Mouse (Mus musculus): ENCODE measurements around the gene Armc10. TPM values are rescaled to one million over a fixed set of nuclear protein-coding genes. Genes with fewer than 3 reads are reported as not detected.

Gene Armc10
- polyA plus RNA-seq, 1 experiment from 2014 or later = 77.1 TPM

DNA sequence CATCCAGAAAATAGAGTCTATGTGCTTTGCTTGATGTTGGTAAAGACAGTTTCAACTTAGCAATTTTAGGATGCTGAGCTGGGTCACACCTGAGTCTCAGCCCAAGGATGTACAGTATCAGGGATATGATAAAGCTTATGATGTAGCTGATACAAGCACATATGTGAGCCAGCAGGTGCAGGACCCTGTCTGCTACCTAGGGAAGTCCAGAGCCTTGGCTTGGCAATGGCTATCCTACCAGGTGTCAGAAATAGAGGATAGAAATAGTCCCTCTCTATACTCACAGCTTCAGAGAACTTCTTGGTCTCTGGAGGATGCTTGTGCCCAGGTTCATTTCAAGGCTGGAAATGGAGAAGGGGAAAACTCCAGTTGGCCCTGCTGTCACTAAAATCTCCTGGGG is 19.7 kb upstream of the Armc10 start:
- no peak for ATAC-seq (ENCODE audit: low FRiP score, low TSS enrichment)
- no peak overlapping the region for H3K27ac ChIP-seq (ENCODE audit: low read depth, low read length)
- no peaks in the 10 kb centered on the region for H3K27me3 ChIP-seq (ENCODE audit: control insufficient read depth, insufficient read depth, low read length)
- no peak overlapping the region for H3K9ac ChIP-seq (ENCODE audit: low read depth, low read length)
- no peak overlapping the region for H3K4me3 ChIP-seq (ENCODE audit: low read length)
- no peak overlapping the region for H3K4me2 ChIP-seq (replicated peaks; ENCODE audit: low read depth, low read length)
- no peaks in the 10 kb centered on the region for H3K36me3 ChIP-seq (ENCODE audit: control insufficient read depth, insufficient read depth, low read length)
- no peaks in the 10 kb centered on the region for H3K4me1 ChIP-seq (ENCODE audit: control insufficient read depth, insufficient read depth, low read length)
- peaks cover under 1% of the 10 kb centered on the region; the same call in 1 of the 2 replicates for H3K9me3 ChIP-seq (ENCODE audit: control insufficient read depth, low read length)

DNA sequence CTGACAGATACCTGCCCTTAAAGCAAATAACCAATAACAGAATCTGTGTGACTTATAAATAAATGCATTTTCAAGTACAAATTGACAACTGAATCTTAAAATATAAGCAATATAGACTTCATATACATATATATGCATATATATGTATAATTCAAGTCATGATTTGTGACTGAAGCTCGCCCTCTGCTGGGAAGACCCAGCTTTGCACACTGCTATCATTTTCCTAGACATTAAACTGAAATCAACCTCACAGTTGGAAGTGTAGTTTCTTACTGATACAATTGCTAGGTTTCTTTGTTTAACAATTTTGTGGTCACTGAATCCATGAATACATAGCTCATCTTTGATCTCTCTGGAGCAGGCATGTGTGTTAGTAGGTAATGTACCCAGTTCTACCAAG is 4.7 kb upstream of the Armc10 start:
- no peaks in the 10 kb centered on the region for H3K9me3 ChIP-seq (ENCODE audit: control insufficient read depth, low read length)
- H3K27me3 ChIP-seq (ENCODE audit: control insufficient read depth, insufficient read depth, low read length) = peaks cover 3% of the 10 kb centered on the region; the same call in 1 of the 2 replicates
- no peak overlapping the region for H3K4me3 ChIP-seq (ENCODE audit: low read length)
- ATAC-seq (ENCODE audit: low FRiP score, low TSS enrichment) = no peak
- H3K4me2 ChIP-seq (replicated peaks; ENCODE audit: low read depth, low read length) = no peak overlapping the region
- peaks cover 4% of the 10 kb centered on the region; the same call in 1 of the 2 replicates for H3K4me1 ChIP-seq (ENCODE audit: control insufficient read depth, insufficient read depth, low read length)
- H3K27ac ChIP-seq (ENCODE audit: low read depth, low read length) = no peak overlapping the region
- no peak overlapping the region for H3K9ac ChIP-seq (ENCODE audit: low read depth, low read length)
- no peaks in the 10 kb centered on the region for H3K36me3 ChIP-seq (ENCODE audit: control insufficient read depth, insufficient read depth, low read length)
- WGBS = 2% methylated on average over 1 of the region's 1 CpGs

DNA sequence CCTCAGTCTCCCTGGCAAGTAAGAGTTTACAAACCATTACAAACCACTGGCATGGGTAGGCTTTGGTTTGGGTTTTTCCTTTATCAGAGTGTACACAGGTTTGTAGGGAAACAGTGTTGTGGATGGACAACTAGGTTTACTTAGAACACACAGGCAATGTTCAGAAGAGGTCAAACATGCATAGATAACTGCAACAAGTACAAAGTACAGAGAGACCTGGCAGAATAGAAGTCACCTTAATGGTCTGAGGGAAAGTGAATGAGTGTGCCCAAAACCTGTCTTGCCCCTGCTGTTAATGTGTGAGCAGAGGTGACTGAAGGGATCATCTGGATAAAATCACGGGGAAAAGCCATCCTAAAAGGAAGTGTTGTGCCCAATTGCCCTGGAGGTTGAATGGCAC is 2.0 kb upstream of the Armc10 start:
- no peak overlapping the region for H3K4me2 ChIP-seq (replicated peaks; ENCODE audit: low read depth, low read length)
- ATAC-seq (ENCODE audit: low FRiP score, low TSS enrichment) = no peak
- no peak overlapping the region for H3K9ac ChIP-seq (ENCODE audit: low read depth, low read length)
- no peak overlapping the region for H3K4me3 ChIP-seq (ENCODE audit: low read length)
- 32% methylated on average over 1 of the region's 1 CpGs for WGBS
- H3K27me3 ChIP-seq (ENCODE audit: control insufficient read depth, insufficient read depth, low read length) = peaks cover 3% of the 10 kb centered on the region; the same call in 1 of the 2 replicates
- H3K9me3 ChIP-seq (ENCODE audit: control insufficient read depth, low read length) = no peaks in the 10 kb centered on the region
- H3K27ac ChIP-seq (ENCODE audit: low read depth, low read length) = no peak overlapping the region
- H3K36me3 ChIP-seq (ENCODE audit: control insufficient read depth, insufficient read depth, low read length) = peaks cover 4% of the 10 kb centered on the region; the same call in 1 of the 2 replicates
- peaks cover 4% of the 10 kb centered on the region; the same call in 1 of the 2 replicates for H3K4me1 ChIP-seq (ENCODE audit: control insufficient read depth, insufficient read depth, low read length)

DNA sequence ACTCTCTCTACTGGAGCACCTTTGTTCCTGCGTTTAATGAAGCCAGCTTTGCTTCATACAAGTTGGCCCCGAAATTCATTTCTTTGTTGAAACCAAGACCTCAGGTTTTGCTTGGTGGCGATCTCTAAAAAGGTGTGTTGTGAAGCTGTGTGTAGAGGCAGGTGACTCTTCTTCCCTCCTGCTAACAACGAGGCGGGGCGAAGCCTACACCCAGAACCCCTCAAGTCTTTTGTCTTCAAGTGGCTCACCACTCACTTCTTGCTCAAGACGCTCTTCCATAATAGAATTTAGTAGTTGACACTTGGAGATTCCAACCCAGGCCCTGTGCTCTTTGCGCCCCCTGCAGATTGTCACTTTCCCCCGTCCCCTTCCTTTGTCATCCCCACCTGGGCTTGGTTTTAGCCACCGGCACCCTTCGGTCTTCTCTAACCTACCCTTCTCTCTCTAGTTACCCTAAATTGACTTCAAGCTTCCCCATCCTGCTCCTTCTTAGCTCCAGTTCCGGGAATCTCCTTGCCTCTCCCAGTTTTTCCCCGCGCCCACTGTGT is 648 bp upstream of the Armc10 start:
- Histone ChIP-seq H3K27ac (ENCODE audit: low read depth, low read length) (0 out of 2 replicates have a peak overlapping the region, but pooled peaks have one; percentile 42), H3K4me3 (ENCODE audit: low read length) (peak overlapping the region; percentile 73), H3K36me3 (ENCODE audit: control insufficient read depth, insufficient read depth, low read length) (peaks cover 18% of the 10 kb centered on the region), H3K4me2 (replicated peaks; ENCODE audit: low read depth, low read length) (peak overlapping the region; percentile 59), H3K4me1 (ENCODE audit: control insufficient read depth, insufficient read depth, low read length) (peaks cover 4% of the 10 kb centered on the region; the same call in 1 of the 2 replicates), H3K27me3 (ENCODE audit: control insufficient read depth, insufficient read depth, low read length) (peaks cover 3% of the 10 kb centered on the region; the same call in 1 of the 2 replicates), H3K9me3 (ENCODE audit: control insufficient read depth, low read length) (no peaks in the 10 kb centered on the region), H3K9ac (ENCODE audit: low read depth, low read length) (no peak overlapping the region; the same call in 1 of the 2 replicates)
- 15% methylated on average over 14 of the region's 14 CpGs for WGBS
- no peak for ATAC-seq (ENCODE audit: low FRiP score, low TSS enrichment)

DNA sequence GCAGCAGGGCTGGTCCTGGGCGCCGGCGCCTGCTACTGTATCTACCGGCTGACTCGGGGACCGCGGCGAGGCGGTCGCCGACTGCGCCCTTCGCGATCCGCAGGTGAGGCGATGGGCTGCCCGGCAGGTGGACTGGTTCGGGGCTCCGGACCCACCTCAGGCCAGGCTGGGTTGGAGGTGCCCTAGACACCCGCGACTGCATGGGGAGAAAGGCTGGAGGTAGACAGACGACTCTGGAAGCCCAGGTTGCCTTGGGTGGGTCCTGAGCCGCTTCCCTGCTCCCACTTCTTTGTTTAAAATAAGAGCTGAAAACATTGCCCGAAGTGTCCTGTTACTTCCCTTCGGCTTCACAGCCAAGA is 499 bp downstream of the Armc10 start:
- peak overlapping the region; percentile 73 for H3K4me3 ChIP-seq (ENCODE audit: low read length)
- H3K27me3 ChIP-seq (ENCODE audit: control insufficient read depth, insufficient read depth, low read length) = peaks cover 3% of the 10 kb centered on the region; the same call in 1 of the 2 replicates
- H3K9me3 ChIP-seq (ENCODE audit: control insufficient read depth, low read length) = no peaks in the 10 kb centered on the region
- ATAC-seq (ENCODE audit: low FRiP score, low TSS enrichment) = no peak
- peak overlapping the region; percentile 80 for H3K9ac ChIP-seq (ENCODE audit: low read depth, low read length)
- H3K4me1 ChIP-seq (ENCODE audit: control insufficient read depth, insufficient read depth, low read length) = peaks cover 4% of the 10 kb centered on the region; the same call in 1 of the 2 replicates
- peak overlapping the region; percentile 60 for H3K4me2 ChIP-seq (replicated peaks; ENCODE audit: low read depth, low read length)
- H3K36me3 ChIP-seq (ENCODE audit: control insufficient read depth, insufficient read depth, low read length) = peaks cover 30% of the 10 kb centered on the region
- peak overlapping the region; percentile 85 for H3K27ac ChIP-seq (ENCODE audit: low read depth, low read length)
- under 1% methylated on average over 25 of the region's 25 CpGs for WGBS

DNA sequence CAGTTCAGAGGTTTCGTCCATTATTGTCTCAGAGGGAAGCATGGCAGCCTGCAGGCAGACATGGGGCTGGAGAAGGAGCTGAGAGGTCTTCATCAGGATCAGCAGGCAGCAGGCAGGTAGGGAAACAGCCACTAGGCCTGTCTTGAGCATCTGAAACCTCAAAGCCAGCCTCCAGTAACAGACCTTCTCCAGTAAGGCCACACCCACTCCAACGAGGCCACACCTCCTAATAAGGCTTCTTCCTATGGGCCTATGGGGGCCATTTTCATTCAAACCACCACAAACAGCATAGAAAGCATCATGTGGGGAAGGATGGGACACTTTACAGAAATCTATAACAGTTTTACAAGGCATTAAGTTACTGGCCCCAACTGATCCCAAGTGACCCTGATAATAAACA is 5.1 kb downstream of the Armc10 start:
- Histone ChIP-seq H3K9ac (ENCODE audit: low read depth, low read length) (no peak overlapping the region), H3K27me3 (ENCODE audit: control insufficient read depth, insufficient read depth, low read length) (no peaks in the 10 kb centered on the region), H3K36me3 (ENCODE audit: control insufficient read depth, insufficient read depth, low read length) (peaks cover 56% of the 10 kb centered on the region), H3K27ac (ENCODE audit: low read depth, low read length) (no peak overlapping the region), H3K4me1 (ENCODE audit: control insufficient read depth, insufficient read depth, low read length) (no peaks in the 10 kb centered on the region), H3K4me2 (replicated peaks; ENCODE audit: low read depth, low read length) (no peak overlapping the region), H3K9me3 (ENCODE audit: control insufficient read depth, low read length) (no peaks in the 10 kb centered on the region), H3K4me3 (ENCODE audit: low read length) (no peak overlapping the region)
- WGBS = 84% methylated on average over 2 of the region's 2 CpGs
- no peak for ATAC-seq (ENCODE audit: low FRiP score, low TSS enrichment)

DNA sequence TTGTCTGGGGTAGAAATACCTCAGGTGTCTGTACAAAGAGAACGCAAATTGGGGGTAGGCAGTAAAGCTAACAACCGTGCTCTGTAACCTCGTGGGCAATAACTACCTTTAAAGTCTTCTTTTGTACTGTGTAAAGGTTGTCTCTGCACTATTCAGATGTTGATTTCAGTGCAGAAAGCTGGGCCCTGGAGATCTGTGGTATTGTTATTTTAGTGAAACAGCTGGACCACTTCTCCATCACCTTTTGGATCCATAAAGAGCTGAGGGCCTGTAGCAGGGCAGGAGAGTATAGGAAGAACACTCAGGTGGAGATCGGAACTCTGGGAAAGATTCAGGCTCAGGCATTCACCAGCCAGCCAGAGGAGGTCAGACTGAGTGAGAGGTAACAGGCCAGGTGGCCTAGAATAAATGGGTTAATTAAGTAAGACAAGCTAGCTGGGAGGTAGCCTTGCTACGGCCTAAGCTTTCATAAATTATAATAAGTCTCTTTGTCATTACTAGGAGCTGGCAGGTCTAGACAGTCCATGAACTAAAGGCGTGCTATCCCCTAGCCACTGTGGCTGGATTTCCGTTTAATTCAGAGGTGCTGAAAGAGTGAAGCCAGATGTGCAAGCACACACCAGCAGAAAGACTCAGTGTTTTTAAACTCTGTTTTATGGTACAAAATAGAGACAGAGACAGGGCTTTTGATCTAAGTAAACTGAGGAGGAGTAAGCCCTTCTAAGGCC is 6.4 kb downstream of the Armc10 start:
- peaks cover 60% of the 10 kb centered on the region for H3K36me3 ChIP-seq (ENCODE audit: control insufficient read depth, insufficient read depth, low read length)
- H3K9ac ChIP-seq (ENCODE audit: low read depth, low read length) = no peak overlapping the region
- no peak overlapping the region for H3K27ac ChIP-seq (ENCODE audit: low read depth, low read length)
- no peaks in the 10 kb centered on the region for H3K9me3 ChIP-seq (ENCODE audit: control insufficient read depth, low read length)
- H3K4me2 ChIP-seq (replicated peaks; ENCODE audit: low read depth, low read length) = no peak overlapping the region
- H3K4me3 ChIP-seq (ENCODE audit: low read length) = no peak overlapping the region
- H3K27me3 ChIP-seq (ENCODE audit: control insufficient read depth, insufficient read depth, low read length) = no peaks in the 10 kb centered on the region
- no peaks in the 10 kb centered on the region for H3K4me1 ChIP-seq (ENCODE audit: control insufficient read depth, insufficient read depth, low read length)
- no peak for ATAC-seq (ENCODE audit: low FRiP score, low TSS enrichment)
- WGBS = 78% methylated on average over 7 of the region's 7 CpGs

DNA sequence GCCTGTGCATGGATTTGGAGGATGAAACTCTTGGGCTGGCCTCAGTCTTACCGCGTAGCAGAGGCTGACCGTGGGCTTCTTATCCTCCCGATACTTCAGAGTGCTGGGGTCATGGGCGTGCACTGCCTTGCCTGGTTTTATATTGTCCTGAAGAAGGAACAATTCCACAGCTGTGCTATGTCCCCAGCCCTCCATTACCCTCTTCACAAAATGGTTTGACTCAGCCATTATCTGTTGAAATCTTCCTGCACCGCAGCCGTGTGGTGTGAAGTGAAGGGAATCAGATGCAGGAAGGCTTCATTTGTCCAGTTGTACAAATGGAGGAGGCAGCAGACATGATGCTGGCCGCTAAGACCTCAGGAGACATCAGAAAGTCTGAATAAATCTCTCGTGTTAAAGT is 11.3 kb downstream of the Armc10 start:
- no peak overlapping the region for H3K9ac ChIP-seq (ENCODE audit: low read depth, low read length)
- no peaks in the 10 kb centered on the region for H3K4me1 ChIP-seq (ENCODE audit: control insufficient read depth, insufficient read depth, low read length)
- no peak overlapping the region for H3K4me3 ChIP-seq (ENCODE audit: low read length)
- no peak overlapping the region for H3K4me2 ChIP-seq (replicated peaks; ENCODE audit: low read depth, low read length)
- no peaks in the 10 kb centered on the region for H3K9me3 ChIP-seq (ENCODE audit: control insufficient read depth, low read length)
- WGBS = 85% methylated on average over 9 of the region's 9 CpGs
- no peak for ATAC-seq (ENCODE audit: low FRiP score, low TSS enrichment)
- no peak overlapping the region for H3K27ac ChIP-seq (ENCODE audit: low read depth, low read length)
- no peaks in the 10 kb centered on the region for H3K27me3 ChIP-seq (ENCODE audit: control insufficient read depth, insufficient read depth, low read length)
- peaks cover 63% of the 10 kb centered on the region for H3K36me3 ChIP-seq (ENCODE audit: control insufficient read depth, insufficient read depth, low read length)

DNA sequence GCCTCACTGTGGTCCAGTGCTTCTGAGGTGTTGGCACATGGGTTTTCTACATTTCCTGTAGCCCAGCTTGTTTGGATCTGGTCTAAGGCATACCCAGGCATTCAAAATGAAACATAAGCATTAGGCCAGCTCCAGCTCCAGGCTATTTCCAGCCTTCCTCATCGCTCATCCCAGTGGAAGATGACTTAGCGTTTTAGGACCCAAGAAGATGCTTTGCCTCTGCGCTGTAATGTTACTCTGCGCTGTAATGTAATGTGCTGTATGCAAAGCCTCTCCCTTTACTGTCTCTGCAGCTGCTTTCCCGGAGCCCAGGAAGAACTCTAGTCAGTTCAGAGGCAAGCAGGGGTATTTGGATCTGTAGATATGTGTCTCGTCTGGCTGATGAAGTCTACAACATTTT is 12.4 kb downstream of the Armc10 start:
- 91% methylated on average over 6 of the region's 6 CpGs for WGBS
- Histone ChIP-seq H3K9ac (ENCODE audit: low read depth, low read length) (no peak overlapping the region), H3K4me1 (ENCODE audit: control insufficient read depth, insufficient read depth, low read length) (no peaks in the 10 kb centered on the region), H3K4me2 (replicated peaks; ENCODE audit: low read depth, low read length) (no peak overlapping the region), H3K27ac (ENCODE audit: low read depth, low read length) (no peak overlapping the region), H3K27me3 (ENCODE audit: control insufficient read depth, insufficient read depth, low read length) (no peaks in the 10 kb centered on the region), H3K9me3 (ENCODE audit: control insufficient read depth, low read length) (no peaks in the 10 kb centered on the region), H3K36me3 (ENCODE audit: control insufficient read depth, insufficient read depth, low read length) (peaks cover 58% of the 10 kb centered on the region), H3K4me3 (ENCODE audit: low read length) (no peak overlapping the region)
- ATAC-seq (ENCODE audit: low FRiP score, low TSS enrichment) = no peak

Measured in kidney, embryonic 14.5 days (tissue).